Mouse (Mus musculus): ENCODE results near the gene Cog1. TPM values are rescaled to one million over a fixed set of nuclear protein-coding genes. Genes with fewer than 3 reads are reported as not detected.

Cog1 gene
- 26.0 and 26.4 TPM in 2 replicates for polyA plus RNA-seq (2015; fragmentation: Nextera tagmentation; extraction: Ambion mirVana)

DNA sequence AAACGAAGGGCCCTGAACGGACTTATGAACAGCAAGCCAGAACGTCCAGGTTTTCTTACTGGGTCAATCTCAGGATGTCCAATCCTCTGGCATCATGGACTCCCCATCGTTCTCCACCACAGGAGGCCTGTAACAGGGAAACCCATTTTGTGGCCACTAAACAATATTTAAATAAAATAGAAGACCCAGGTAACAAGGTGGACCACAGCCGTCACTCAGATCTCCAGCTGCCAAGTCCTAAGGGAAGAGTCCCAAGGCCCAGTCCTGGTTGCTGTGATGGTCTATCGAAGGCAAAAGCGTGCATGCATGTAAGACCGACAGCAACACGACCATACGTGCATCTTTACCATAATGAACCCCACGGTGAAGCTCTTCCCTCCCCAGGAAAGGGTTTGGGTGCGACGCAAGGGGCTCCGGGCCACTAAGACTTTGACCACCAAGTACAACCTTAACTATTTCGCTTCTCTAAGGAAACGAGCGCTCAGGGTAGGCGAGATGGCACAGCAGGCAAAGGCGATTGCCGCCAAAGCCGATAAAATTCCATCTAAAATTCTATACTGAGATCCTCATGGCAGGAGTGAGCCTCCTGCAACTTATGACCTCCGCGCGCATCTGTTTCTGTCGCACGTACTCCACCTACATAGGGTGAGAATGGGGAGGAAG, at the start of gene Cog1:
Cog1 (plus strand) TSS at position 480 of the 663 bp plus-strand sequence.
- peak within 1 kb of the TSS; percentile 81 for H3K27ac ChIP-seq
- H3K4me2 ChIP-seq (replicated peaks): peak within 1 kb of the TSS; percentile 76
- no peaks in the 10 kb centered on the region for H3K9me3 ChIP-seq
- peak within 1 kb of the TSS; percentile 97 for H3K9ac ChIP-seq
- H3K36me3 ChIP-seq: peaks cover 18% of the 10 kb centered on the region
- no peak for ATAC-seq
- WGBS: 40% methylated on average over 26 of the region's 26 CpGs
- peaks cover 19% of the 10 kb centered on the region for H3K4me1 ChIP-seq (replicated peaks)
- H3K4me3 ChIP-seq (replicated peaks): peak within 1 kb of the TSS; percentile 92
- H3K27me3 ChIP-seq (replicated peaks): no peaks in the 10 kb centered on the region

DNA sequence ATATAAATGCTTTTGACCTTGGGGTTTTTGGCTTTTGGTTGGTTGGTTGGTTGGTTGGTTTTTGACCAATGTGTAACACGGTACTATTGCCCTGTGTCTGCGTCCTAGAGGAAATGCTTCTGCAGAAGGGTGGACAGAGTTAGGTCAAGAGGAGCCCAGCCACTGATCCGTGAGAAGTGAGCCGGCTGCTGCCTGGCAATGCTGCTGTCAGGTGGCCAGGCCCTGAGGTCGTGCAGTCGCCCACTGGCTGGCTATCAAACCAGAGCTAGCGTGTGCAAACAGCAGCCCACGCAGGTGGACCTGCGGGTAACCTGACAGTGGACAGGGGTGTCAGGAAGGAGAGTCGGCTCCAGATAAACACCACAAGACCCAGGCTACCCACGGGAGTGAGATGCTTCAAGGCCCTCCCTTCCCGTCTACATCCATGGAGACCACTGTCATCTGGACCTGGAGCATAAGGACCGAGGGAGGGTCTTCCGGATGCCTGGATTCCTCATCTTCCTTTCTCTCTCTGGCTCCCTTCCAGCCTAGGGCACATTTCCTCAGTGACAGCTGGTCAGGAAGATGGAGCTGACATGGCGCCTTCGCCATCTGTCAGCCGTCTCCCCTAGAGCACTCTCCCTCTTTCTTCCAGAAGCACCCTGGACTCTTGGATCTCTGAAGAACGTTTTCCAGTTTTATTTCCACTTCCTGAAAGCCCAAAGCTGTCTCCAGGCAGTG, 48.3 kb upstream of the Cog1 start:
- 82% methylated on average over 18 of the region's 18 CpGs for WGBS
- H3K4me1 ChIP-seq (replicated peaks): no peaks in the 10 kb centered on the region
- H3K36me3 ChIP-seq: no peaks in the 10 kb centered on the region
- no peak overlapping the region for H3K4me2 ChIP-seq (replicated peaks)
- no peak overlapping the region for H3K9ac ChIP-seq
- H3K4me3 ChIP-seq (replicated peaks): no peak overlapping the region
- no peak overlapping the region for H3K27ac ChIP-seq
- no peaks in the 10 kb centered on the region for H3K27me3 ChIP-seq (replicated peaks)
- ATAC-seq: no peak
- H3K9me3 ChIP-seq: no peaks in the 10 kb centered on the region

DNA sequence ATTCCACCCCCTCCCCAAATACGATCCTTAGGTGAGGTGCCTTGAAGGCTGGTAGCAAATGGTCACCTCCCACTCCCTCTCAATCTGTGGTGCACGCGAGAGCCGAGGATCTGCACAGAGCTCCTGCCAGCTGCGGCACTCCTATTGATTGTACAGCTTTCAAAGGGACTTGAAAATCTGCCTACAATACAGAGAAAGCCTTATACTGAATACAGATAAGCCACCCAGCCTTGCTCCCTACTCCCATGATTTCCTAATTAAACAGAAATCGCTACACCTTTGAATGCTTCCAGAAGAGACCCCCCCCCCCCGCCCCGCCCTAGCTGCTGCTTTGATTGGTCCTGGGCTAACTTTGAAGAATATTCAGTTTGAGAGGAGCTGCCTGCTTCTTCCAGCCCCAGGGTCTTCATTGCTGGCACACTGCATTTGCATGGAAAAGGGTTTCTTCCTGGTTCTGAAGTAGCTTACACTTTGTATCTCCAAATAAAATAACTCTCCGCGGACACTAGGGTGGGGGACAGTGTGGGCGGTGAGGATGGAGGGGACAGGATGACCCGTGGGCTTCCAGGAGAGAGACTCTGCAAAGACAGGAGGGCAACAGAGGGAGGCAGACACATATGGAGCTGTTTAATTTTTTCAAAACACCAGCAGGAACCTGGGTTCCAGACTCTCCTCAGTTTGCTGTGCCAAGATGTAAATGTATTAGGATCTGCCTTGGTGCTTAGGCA, 47.2 kb upstream of the Cog1 start:
- Histone ChIP-seq H3K27me3 (replicated peaks) (no peaks in the 10 kb centered on the region), H3K36me3 (no peaks in the 10 kb centered on the region), H3K4me3 (replicated peaks) (no peak overlapping the region), H3K9ac (no peak overlapping the region), H3K9me3 (no peaks in the 10 kb centered on the region), H3K27ac (no peak overlapping the region), H3K4me1 (replicated peaks) (no peaks in the 10 kb centered on the region), H3K4me2 (replicated peaks) (no peak overlapping the region)
- no peak for ATAC-seq
- 62% methylated on average over 12 of the region's 12 CpGs for WGBS

DNA sequence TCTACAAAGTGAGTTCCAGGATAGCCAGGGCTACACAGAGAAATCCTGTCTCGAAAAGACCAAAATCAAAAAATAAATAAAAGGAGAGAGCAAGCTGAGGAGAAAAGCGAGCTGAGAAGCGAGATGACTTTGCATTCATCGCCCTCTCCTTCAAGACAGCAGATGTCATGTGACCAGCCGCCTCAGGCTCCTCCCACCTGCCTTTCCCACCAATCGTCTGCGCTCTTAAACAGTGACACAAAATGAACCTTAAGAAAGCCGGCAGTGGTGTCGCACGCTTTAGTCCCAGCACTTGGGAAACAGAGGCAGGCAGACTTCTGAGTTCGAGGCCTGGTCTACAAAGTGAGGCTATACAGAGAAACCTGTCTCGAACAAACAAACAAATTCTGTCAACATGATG, 41.4 kb upstream of the Cog1 start:
- ATAC-seq: no peak
- no peaks in the 10 kb centered on the region for H3K36me3 ChIP-seq
- 94% methylated on average over 12 of the region's 12 CpGs for WGBS

DNA sequence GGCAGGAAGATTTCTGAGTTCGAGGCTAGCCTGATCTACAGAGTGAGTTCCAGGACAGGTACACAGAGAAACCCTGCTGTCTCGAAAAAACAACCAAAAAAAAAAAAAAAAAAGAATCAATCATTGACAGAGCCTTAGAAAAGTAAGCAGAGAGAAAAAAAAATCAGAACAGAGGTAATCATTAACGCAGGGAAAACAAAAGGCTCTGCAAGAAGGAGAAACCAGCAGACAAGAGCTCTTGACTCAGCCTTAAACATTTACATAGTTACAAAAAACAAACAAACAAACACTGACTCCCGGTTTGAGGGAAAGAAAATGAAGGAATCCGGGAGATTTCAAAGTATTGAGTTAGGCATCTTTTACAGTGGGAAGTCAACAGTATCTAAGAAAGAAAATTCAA, 39.4 kb upstream of the Cog1 start:
- Histone ChIP-seq H3K36me3 (no peaks in the 10 kb centered on the region), H3K27ac (no peak overlapping the region), H3K4me2 (replicated peaks) (no peak overlapping the region), H3K4me1 (replicated peaks) (peaks cover 14% of the 10 kb centered on the region), H3K4me3 (replicated peaks) (no peak overlapping the region), H3K27me3 (replicated peaks) (no peaks in the 10 kb centered on the region), H3K9ac (no peak overlapping the region), H3K9me3 (no peaks in the 10 kb centered on the region)
- ATAC-seq: peak; percentile 55; the same call in 1 of the 2 replicates
- 54% methylated on average over 5 of the region's 5 CpGs for WGBS

More for the DNA sequence above, 41.4 kb upstream of the Cog1 start:
- H3K4me2 ChIP-seq (replicated peaks): no peak overlapping the region
- H3K9ac ChIP-seq: no peak overlapping the region
- no peaks in the 10 kb centered on the region for H3K27me3 ChIP-seq (replicated peaks)
- H3K4me1 ChIP-seq (replicated peaks): peaks cover 14% of the 10 kb centered on the region
- H3K4me3 ChIP-seq (replicated peaks): no peak overlapping the region
- H3K9me3 ChIP-seq: no peaks in the 10 kb centered on the region
- no peak overlapping the region for H3K27ac ChIP-seq

DNA sequence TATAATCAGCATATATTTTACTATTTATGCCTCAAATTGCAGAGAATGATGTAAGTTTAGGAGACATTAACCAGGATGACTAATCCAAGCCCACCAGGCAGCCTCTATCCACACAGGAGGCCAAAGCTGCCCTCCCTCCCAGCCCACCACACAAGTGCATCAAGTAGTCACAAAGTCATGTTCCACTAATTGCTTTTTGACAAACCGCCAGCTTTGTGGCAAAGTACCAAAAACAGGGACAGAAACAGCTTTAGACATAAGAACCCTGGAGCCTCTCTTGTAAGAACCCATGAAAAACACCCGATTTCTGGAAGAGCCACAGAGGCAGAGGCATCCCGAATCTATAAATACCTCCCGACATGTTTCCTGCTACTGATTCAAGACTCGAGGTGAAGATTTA, 38.7 kb upstream of the Cog1 start:
- no peak for ATAC-seq
- 37% methylated on average over 5 of the region's 5 CpGs for WGBS
- Histone ChIP-seq H3K4me3 (replicated peaks) (no peak overlapping the region), H3K9ac (no peak overlapping the region), H3K27me3 (replicated peaks) (0 out of 2 replicates have a peak, but pooled peaks cover under 1% of the 10 kb centered on the region), H3K27ac (no peak overlapping the region), H3K4me2 (replicated peaks) (no peak overlapping the region), H3K9me3 (no peaks in the 10 kb centered on the region), H3K36me3 (no peaks in the 10 kb centered on the region), H3K4me1 (replicated peaks) (peaks cover 14% of the 10 kb centered on the region)

DNA sequence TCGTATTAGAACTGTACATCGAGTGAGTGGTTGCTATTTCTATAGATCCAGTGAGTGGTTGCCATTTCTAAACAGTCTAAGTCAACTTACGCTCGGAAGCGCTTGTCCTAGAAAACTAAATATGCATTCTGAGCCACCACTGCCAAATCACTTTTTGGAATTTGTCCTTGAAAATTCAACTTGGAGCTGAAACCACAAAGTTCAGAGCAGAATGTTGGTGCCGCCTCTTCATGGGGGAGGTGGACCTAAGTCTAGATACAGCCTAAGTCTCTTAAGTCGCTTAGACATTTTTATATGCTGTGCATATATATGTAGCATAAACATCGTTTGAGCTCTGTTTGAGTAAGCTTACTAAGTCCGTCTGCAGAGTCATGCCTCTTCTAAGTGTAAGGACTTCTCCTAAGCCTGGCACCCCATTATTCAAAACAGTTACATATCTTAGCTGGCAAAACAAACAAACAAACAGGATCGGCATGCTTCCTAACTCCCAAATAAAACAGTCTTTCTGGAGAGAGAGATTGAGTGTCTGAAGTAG, 37.8 kb upstream of the Cog1 start:
- Histone ChIP-seq H3K4me1 (replicated peaks) (peaks cover 14% of the 10 kb centered on the region), H3K4me3 (replicated peaks) (no peak overlapping the region), H3K27ac (no peak overlapping the region), H3K9me3 (no peaks in the 10 kb centered on the region), H3K4me2 (replicated peaks) (no peak overlapping the region), H3K9ac (no peak overlapping the region), H3K36me3 (no peaks in the 10 kb centered on the region), H3K27me3 (replicated peaks) (0 out of 2 replicates have a peak, but pooled peaks cover 3% of the 10 kb centered on the region)
- no peak for ATAC-seq
- 68% methylated on average over 10 of the region's 10 CpGs for WGBS

DNA sequence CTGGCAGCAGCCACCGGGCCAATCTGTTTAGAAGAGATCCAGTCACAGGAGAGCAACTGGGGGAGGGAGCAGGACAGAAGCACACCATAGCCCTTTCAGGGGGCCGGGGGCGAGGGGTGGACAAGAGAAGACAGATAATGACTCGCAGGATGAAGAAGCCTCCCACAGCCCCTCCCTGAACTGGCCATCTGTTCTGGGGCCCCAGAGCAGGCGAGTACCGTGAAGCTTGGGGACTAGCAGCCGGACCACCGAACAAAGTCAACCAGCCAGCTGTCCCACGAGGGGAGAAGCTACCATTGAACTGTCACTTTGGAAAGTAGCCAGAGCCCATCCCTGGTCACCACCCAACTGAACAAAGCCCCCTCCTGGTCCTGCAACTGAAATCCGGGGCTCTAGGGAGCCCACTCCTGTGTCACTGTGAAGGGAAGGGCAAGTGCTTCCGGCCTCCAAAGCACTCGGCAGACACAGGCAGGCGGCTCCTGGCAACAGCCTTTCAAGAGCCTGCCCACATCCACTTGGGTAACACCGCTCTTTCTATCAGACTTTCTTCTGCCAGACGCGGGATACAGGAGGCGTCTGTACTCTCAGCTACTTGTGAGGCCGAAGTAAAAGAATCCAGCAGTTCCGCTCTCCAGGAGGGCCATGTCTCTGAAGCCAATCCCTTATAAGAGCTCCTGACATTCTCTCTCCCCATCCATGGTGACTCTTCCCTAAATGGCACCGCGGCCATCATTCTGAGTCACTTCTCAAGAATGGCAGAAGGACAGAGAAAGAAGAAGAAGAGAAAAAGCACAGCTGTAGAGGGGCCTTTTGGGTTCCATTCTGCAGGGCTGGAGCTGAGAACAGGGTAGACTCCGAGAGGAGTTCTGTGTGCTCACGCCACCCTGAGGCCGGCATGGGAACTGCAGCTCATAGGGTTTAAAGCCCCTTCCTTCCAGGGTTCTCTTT, 37.0 kb upstream of the Cog1 start:
- Histone ChIP-seq H3K36me3 (no peaks in the 10 kb centered on the region), H3K4me1 (replicated peaks) (peaks cover 19% of the 10 kb centered on the region), H3K27me3 (replicated peaks) (0 out of 2 replicates have a peak, but pooled peaks cover 3% of the 10 kb centered on the region), H3K9ac (no peak overlapping the region), H3K27ac (peak overlapping the region; percentile 40; the same call in 1 of the 2 replicates), H3K4me3 (replicated peaks) (no peak overlapping the region), H3K9me3 (no peaks in the 10 kb centered on the region), H3K4me2 (replicated peaks) (peak overlapping the region; percentile 41)
- ATAC-seq: peak; percentile 56
- WGBS: 21% methylated on average over 24 of the region's 24 CpGs

DNA sequence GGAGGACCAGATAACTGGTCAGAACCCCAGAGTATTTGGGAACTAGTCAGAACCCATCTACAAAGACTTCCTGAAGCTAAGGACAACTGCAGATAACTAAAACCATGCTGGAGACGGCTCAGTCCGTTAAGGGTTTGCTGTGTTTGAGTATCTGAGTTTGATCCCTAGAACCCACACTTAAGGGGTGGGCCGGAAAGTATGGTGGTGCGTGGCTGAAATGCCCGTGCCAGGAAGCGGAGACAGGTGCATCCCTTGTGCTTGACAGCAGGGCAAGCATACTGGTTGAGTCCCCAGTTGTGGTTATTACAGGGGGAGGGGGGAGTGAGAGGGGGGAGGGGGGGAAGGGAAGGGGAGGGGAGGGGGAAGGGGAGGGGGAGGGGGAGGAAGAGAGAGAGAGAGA, 34.5 kb upstream of the Cog1 start:
- Histone ChIP-seq H3K4me1 (replicated peaks) (peaks cover 36% of the 10 kb centered on the region), H3K27me3 (replicated peaks) (peaks cover 17% of the 10 kb centered on the region), H3K9ac (no peak overlapping the region), H3K27ac (no peak overlapping the region), H3K9me3 (no peaks in the 10 kb centered on the region), H3K4me2 (replicated peaks) (no peak overlapping the region), H3K36me3 (no peaks in the 10 kb centered on the region), H3K4me3 (replicated peaks) (no peak overlapping the region)
- WGBS: 84% methylated on average over 6 of the region's 6 CpGs
- no peak for ATAC-seq

DNA sequence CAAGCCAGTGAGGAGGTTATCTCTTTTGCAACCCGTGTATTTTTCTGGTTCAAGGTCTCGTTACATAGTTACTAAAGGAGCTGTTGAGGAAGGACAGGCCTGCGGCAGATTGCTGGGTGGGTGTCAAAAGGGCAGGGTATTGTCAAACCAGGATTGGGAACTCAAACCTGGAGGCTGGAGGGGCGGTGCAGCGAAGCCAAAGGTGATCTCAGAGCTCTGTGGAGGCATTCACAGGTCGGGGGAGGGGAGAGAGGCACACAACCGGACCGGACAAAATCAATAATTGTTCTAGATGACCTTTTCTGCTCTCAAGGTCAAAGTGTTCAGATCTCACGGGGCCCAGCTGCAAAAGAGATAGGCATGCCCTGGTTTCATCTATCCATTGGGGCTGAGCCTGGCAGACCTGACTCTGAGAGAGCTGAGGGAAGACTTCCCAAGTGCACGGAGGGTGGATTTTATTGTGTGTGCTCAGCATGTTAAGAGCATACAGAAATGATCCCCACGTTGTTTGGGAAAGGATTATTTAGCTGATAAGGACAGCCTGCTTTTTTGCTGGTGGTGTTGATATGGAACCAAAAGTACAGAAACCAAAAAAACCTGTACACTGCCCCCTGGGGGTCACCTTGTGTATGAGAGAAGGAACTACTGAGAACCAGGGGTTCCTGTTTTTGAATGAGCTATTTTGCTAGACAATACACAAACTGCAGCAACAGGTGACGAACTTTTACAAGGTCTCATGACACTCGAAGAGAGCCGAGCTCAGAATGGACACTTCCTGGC, 31.6 kb upstream of the Cog1 start:
- H3K36me3 ChIP-seq: no peaks in the 10 kb centered on the region
- WGBS: 30% methylated on average over 14 of the region's 14 CpGs
- no peak overlapping the region for H3K27ac ChIP-seq
- no peak overlapping the region for H3K9ac ChIP-seq
- H3K4me2 ChIP-seq (replicated peaks): peak overlapping the region; percentile 96
- ATAC-seq: peak; percentile 64
- no peaks in the 10 kb centered on the region for H3K9me3 ChIP-seq
- no peak overlapping the region for H3K4me3 ChIP-seq (replicated peaks)
- H3K4me1 ChIP-seq (replicated peaks): peaks cover 25% of the 10 kb centered on the region
- peaks cover 43% of the 10 kb centered on the region for H3K27me3 ChIP-seq (replicated peaks)

DNA sequence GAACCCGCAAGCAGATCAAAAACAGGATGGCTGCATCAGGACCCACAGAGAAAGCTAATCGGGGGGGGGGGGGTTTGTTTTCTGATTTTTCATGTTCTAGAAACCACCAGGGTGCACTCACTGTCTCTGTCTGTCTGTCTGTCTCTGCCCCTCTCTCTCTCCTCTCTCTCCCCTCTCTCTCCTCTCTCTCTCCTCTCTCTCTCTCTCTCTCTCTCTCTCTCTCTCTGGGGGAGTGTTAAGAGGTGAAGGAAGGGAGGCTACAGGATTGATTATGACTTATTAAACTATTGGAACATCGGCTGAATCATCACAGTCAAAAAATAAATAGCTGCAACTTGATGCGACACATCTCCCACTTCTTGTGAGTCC, 30.7 kb upstream of the Cog1 start:
- peak overlapping the region; percentile 44; the same call in 1 of the 2 replicates for H3K4me3 ChIP-seq (replicated peaks)
- H3K9ac ChIP-seq: no peak overlapping the region
- 28% methylated on average over 4 of the region's 4 CpGs for WGBS

More for the DNA sequence above, 30.7 kb upstream of the Cog1 start:
- Histone ChIP-seq H3K27ac (no peak overlapping the region), H3K36me3 (no peaks in the 10 kb centered on the region), H3K4me2 (replicated peaks) (peak overlapping the region; percentile 96), H3K9me3 (no peaks in the 10 kb centered on the region), H3K27me3 (replicated peaks) (peaks cover 43% of the 10 kb centered on the region), H3K4me1 (replicated peaks) (peaks cover 24% of the 10 kb centered on the region)
- ATAC-seq: no peak
